Mouse (Mus musculus) gastrocnemius, adult 2 months (tissue): Measurements from ENCODE around the gene Zbtb32. TPM values are rescaled to one million over a fixed set of nuclear protein-coding genes. Genes with fewer than 3 reads are reported as not detected.
A peak's percentile ranks its signal among the peaks of the same experiment; 100 is the strongest.

Experiments used
- DNase-seq: peaks from one replicate; pipeline ENCODE4 v3.0.0; 2022
- H3K27ac ChIP-seq: fragments of 200-600 bp; 2 replicates; pipeline ENCODE4 v1.8.1; 2022; ENCODE audit warnings: mild to moderate bottlenecking
- H3K4me3 ChIP-seq: fragments of 200-600 bp; 2 replicates; pipeline ENCODE4 v1.8.1; 2022; ENCODE audit warnings: mild to moderate bottlenecking, moderate library complexity
- CTCF ChIP-seq: fragments of 200-600 bp; IDR thresholded peaks from 2 replicates; pipeline ENCODE4 v1.8.1; 2022; ENCODE audit warnings: antibody characterized with exemption, mild to moderate bottlenecking, moderate library complexity
- intact Hi-C: fragments of 180-260 bp; cut with DNase I; formaldehyde crosslinking; loops from one replicate; pipeline ENCODE4 v1.15.1; 2025
- total RNA-seq, 2 experiments: library from RNA; stranded (reverse); gene quantifications; 2 replicates each; pipeline ENCODE4 v1.2.3; 2021

The Zbtb32 gene
- total RNA-seq, 2 experiments from 2014 or later, result 0.33 TPM; not detected in 1

- intact Hi-C loops, result loop anchor here (10.0 kb wide), 1 partner anchor 380 kb away; the partner anchor contains the start of genes Fam187b and Lsr
- TF ChIP-seq CTCF, result no peak
- H3K4me3 ChIP-seq, result no peak overlapping the region
- no peak overlapping the region for H3K27ac ChIP-seq
- no peak for DNase-seq
Observed at GRCm38 (mm10) chr7:30594510-30595024, 4.1 kb downstream of the Zbtb32 start.

GRCm38 (mm10) chr7:30593579-30594509 lies 4.9 kb downstream of the Zbtb32 start:
- H3K27ac ChIP-seq, result no peak overlapping the region
- intact Hi-C loops, result loop anchor here (10.0 kb wide), 1 partner anchor 381 kb away; the partner anchor contains the start of genes Fam187b and Lsr

GRCm38 (mm10) chr7:30592772-30593423 lies 5.8 kb downstream of the Zbtb32 start:
- no peak overlapping the region for H3K27ac ChIP-seq
- no peak overlapping the region for H3K4me3 ChIP-seq
- no peak for TF ChIP-seq CTCF
- no peak for DNase-seq
- intact Hi-C loops, result loop anchor here (10.0 kb wide), 1 partner anchor 382 kb away; the partner anchor contains the start of genes Fam187b and Lsr

More at GRCm38 (mm10) chr7:30593579-30594509, 4.9 kb downstream of the Zbtb32 start:
- no peak for DNase-seq
- no peak for TF ChIP-seq CTCF
- no peak overlapping the region for H3K4me3 ChIP-seq

- intact Hi-C loops, result loop anchor here (10.0 kb wide), 1 partner anchor 383 kb away; the partner anchor contains the start of genes Fam187b and Lsr
- TF ChIP-seq CTCF, result no peak
- H3K27ac ChIP-seq, result no peak overlapping the region
- H3K4me3 ChIP-seq, result no peak overlapping the region
- no peak for DNase-seq
Observed at GRCm38 (mm10) chr7:30591605-30591951, 7.1 kb downstream of the Zbtb32 start.

GRCm38 (mm10) chr7:30590927-30591604 lies 7.6 kb downstream of the Zbtb32 start:
- TF ChIP-seq CTCF, result no peak
- intact Hi-C loops, result loop anchor here (10.0 kb wide), 1 partner anchor 384 kb away; the partner anchor contains the start of genes Fam187b and Lsr
- H3K27ac ChIP-seq, result no peak overlapping the region
- H3K4me3 ChIP-seq, result no peak overlapping the region
- DNase-seq, result no peak

- intact Hi-C loops, result loop anchor here (1.0 to 10.0 kb wide), 3 partner anchors 24 to 385 kb away; partner anchors contain the start of genes Fam187b and Lsr
- H3K27ac ChIP-seq, result peak overlapping the region; percentile 97
- H3K4me3 ChIP-seq, result peak overlapping the region; percentile 98
- DNase-seq, result peak; percentile 89
- TF ChIP-seq CTCF, result peak; percentile 97
Observed at GRCm38 (mm10) chr7:30589435-30590301, 9.0 kb downstream of the Zbtb32 start.

- peak within 1 kb of the TSS; percentile 97 for H3K27ac ChIP-seq
- intact Hi-C loops, result loop anchor here (1.0 to 2.0 kb wide), 2 partner anchors 24 to 34 kb away; no protein-coding TSS in a partner anchor
- peak; percentile 99 for DNase-seq
- peak within 1 kb of the TSS; percentile 98 for H3K4me3 ChIP-seq
- no peak for TF ChIP-seq CTCF
Observed at GRCm38 (mm10) chr7:30588676-30589434, 9.9 kb downstream of the Zbtb32 start, which contains the start of gene Kmt2b. TSS of gene Kmt2b (minus strand) at chr7:30588726.

GRCm38 (mm10) chr7:30587842-30588667 lies 10.7 kb downstream of the Zbtb32 start:
- no peak for TF ChIP-seq CTCF
- H3K4me3 ChIP-seq, result peak overlapping the region; percentile 98
- intact Hi-C loops, result loop anchor here (2.0 kb wide), 1 partner anchor 33 kb away; no protein-coding TSS in a partner anchor
- H3K27ac ChIP-seq, result peak overlapping the region; percentile 97
- no peak for DNase-seq

- no peak overlapping the region for H3K27ac ChIP-seq
- peak overlapping the region; percentile 98 for H3K4me3 ChIP-seq
- intact Hi-C loops, result no loop called here
- no peak for DNase-seq
- no peak for TF ChIP-seq CTCF
Observed at GRCm38 (mm10) chr7:30586455-30587020, 12.2 kb downstream of the Zbtb32 start.
